Mouse (Mus musculus): Measurements from ENCODE around the gene Igf2bp3. TPM values are rescaled to one million over a fixed set of nuclear protein-coding genes. Genes with fewer than 3 reads are reported as not detected.
A peak's percentile ranks its signal among the peaks of the same experiment; 100 is the strongest.

The Igf2bp3 gene
- polyA plus RNA-seq, 1 experiment from 2014 or later: 30.6 TPM

GRCm38 (mm10) chr6:49215748-49216585, 1.2 kb upstream of the Igf2bp3 start:
- under 1% methylated on average over 14 of the region's 14 CpGs for WGBS
- Histone ChIP-seq H3K9ac (ENCODE audit: low read length) (peak overlapping the region; percentile 98), H3K4me1 (ENCODE audit: control insufficient read depth, insufficient read depth, low read length) (peaks cover 13% of the 10 kb centered on the region), H3K9me3 (replicated peaks; ENCODE audit: control insufficient read depth, low read length) (no peaks in the 10 kb centered on the region), H3K27ac (ENCODE audit: low read depth, low read length) (peak overlapping the region; percentile 98), H3K27me3 (replicated peaks; ENCODE audit: control insufficient read depth, insufficient read depth, low read length) (no peaks in the 10 kb centered on the region), H3K4me3 (ENCODE audit: low read depth, low read length) (peak overlapping the region; percentile 97), H3K4me2 (ENCODE audit: low read length) (peak overlapping the region; percentile 95), H3K36me3 (ENCODE audit: control insufficient read depth, insufficient read depth, low read length) (no peaks in the 10 kb centered on the region)
- ATAC-seq (peak; percentile 13; the same call in 1 of the 2 replicates), DNase-seq (ENCODE audit: low spot score) (no peak)

DNA sequence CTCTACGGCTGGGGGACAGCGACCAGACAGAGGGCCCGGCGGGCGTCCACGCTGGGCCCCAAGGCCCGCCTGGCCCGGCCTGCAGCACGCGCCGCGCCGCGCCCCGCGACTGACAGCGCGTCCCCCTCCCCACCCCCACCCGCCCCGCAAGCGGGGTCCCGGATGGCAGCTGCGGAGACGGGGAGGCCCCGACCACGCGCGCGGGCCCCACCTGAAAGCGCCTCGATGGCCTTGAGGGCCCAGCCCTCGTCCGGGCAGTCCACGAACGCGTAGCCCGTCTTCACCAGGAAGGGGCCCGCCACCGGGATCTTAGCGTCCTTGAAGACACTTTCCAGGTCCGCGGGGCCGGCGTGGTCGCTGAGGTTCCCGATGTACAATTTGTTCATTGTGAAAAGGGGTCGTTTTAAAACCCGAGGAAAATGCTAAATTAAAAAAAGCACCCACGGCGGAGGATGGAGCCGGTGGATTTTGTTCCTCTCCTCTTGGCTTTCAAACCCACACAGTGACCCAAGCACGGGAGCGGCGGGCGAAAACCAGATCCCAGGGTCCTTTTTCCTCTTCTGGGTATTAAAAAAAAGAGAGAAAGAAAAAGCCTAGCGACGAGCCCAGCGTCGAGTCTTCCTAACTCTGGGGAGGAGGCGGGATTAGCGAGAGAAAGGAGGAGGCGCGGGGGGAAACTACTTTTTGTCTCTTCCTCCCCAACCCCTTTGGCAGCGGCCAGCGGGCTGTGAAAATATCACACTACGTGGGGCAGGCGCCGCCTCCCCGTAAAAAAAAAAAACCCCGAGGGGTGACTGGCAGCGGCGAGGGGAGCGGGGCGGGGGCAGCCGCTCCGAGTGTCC, 450 bp downstream of the Igf2bp3 start:
- peak overlapping the region; percentile 97 for H3K4me3 ChIP-seq (ENCODE audit: low read depth, low read length)
- WGBS: under 1% methylated on average over 69 of the region's 76 CpGs
- no peaks in the 10 kb centered on the region for H3K27me3 ChIP-seq (replicated peaks; ENCODE audit: control insufficient read depth, insufficient read depth, low read length)
- peak overlapping the region; percentile 98 for H3K9ac ChIP-seq (ENCODE audit: low read length)
- no peaks in the 10 kb centered on the region for H3K36me3 ChIP-seq (ENCODE audit: control insufficient read depth, insufficient read depth, low read length)
- H3K9me3 ChIP-seq (replicated peaks; ENCODE audit: control insufficient read depth, low read length): no peaks in the 10 kb centered on the region
- peak overlapping the region; percentile 98 for H3K27ac ChIP-seq (ENCODE audit: low read depth, low read length)
- peaks cover 23% of the 10 kb centered on the region for H3K4me1 ChIP-seq (ENCODE audit: control insufficient read depth, insufficient read depth, low read length)
- ATAC-seq (peak; percentile 15), DNase-seq (ENCODE audit: low spot score) (peak; percentile 97)
- peak overlapping the region; percentile 95 for H3K4me2 ChIP-seq (ENCODE audit: low read length)

DNA sequence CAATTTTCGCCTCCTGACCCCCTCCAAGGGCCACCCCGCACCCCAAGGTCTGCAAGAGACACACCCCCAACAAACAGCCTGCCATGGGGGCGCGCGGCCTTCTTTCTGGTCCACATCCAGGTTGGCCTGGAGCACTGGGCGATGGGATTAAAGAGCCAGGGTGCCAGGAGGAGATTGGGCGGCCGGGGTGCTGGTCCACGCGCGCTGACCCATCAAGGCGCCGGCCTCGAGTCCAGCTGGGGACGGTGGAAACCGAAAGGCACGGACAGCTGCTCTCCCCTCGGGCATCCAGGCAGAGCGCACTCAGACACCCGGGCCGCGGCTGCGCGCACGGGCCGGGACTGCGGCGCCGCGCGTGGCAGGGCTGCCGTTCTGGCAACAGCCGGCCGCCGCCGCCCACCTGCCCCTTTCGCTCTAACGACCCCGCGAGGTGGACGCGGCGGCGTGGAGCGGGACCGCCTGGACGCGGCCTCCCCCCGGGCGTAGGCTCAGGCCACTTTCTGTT, 1.1 kb downstream of the Igf2bp3 start:
- Histone ChIP-seq H3K27me3 (replicated peaks; ENCODE audit: control insufficient read depth, insufficient read depth, low read length) (no peaks in the 10 kb centered on the region), H3K9me3 (replicated peaks; ENCODE audit: control insufficient read depth, low read length) (no peaks in the 10 kb centered on the region), H3K9ac (ENCODE audit: low read length) (peak overlapping the region; percentile 98), H3K27ac (ENCODE audit: low read depth, low read length) (peak overlapping the region; percentile 98), H3K4me1 (ENCODE audit: control insufficient read depth, insufficient read depth, low read length) (peaks cover 23% of the 10 kb centered on the region), H3K4me2 (ENCODE audit: low read length) (peak overlapping the region; percentile 95), H3K36me3 (ENCODE audit: control insufficient read depth, insufficient read depth, low read length) (peaks cover 4% of the 10 kb centered on the region; the same call in 1 of the 2 replicates), H3K4me3 (ENCODE audit: low read depth, low read length) (peak overlapping the region; percentile 97)
- DNase-seq (ENCODE audit: low spot score): peak; percentile 46
- no peak for ATAC-seq
- WGBS: 1% methylated on average over 22 of the region's 50 CpGs

- H3K27ac ChIP-seq (ENCODE audit: low read depth, low read length): peak overlapping the region; percentile 98
- ATAC-seq: no peak
- WGBS: 2% methylated on average over 20 of the region's 20 CpGs
- peaks cover 7% of the 10 kb centered on the region; the same call in 1 of the 2 replicates for H3K36me3 ChIP-seq (ENCODE audit: control insufficient read depth, insufficient read depth, low read length)
- no peak for DNase-seq (ENCODE audit: low spot score)
- H3K27me3 ChIP-seq (replicated peaks; ENCODE audit: control insufficient read depth, insufficient read depth, low read length): no peaks in the 10 kb centered on the region
- H3K9me3 ChIP-seq (replicated peaks; ENCODE audit: control insufficient read depth, low read length): no peaks in the 10 kb centered on the region
- H3K4me2 ChIP-seq (ENCODE audit: low read length): peak overlapping the region; percentile 95
- peak overlapping the region; percentile 97 for H3K4me3 ChIP-seq (ENCODE audit: low read depth, low read length)
- peak overlapping the region; percentile 98 for H3K9ac ChIP-seq (ENCODE audit: low read length)
- peaks cover 26% of the 10 kb centered on the region for H3K4me1 ChIP-seq (ENCODE audit: control insufficient read depth, insufficient read depth, low read length)
Observed at GRCm38 (mm10) chr6:49212931-49213580, 1.7 kb downstream of the Igf2bp3 start.

- Histone ChIP-seq H3K27me3 (replicated peaks; ENCODE audit: control insufficient read depth, insufficient read depth, low read length) (no peaks in the 10 kb centered on the region), H3K4me2 (ENCODE audit: low read length) (peak overlapping the region; percentile 95), H3K9ac (ENCODE audit: low read length) (peak overlapping the region; percentile 29; the same call in 1 of the 2 replicates), H3K4me3 (ENCODE audit: low read depth, low read length) (peak overlapping the region; percentile 97; the same call in 1 of the 2 replicates), H3K27ac (ENCODE audit: low read depth, low read length) (0 out of 2 replicates have a peak overlapping the region, but pooled peaks have one; percentile 33), H3K4me1 (ENCODE audit: control insufficient read depth, insufficient read depth, low read length) (peaks cover 26% of the 10 kb centered on the region), H3K36me3 (ENCODE audit: control insufficient read depth, insufficient read depth, low read length) (peaks cover 7% of the 10 kb centered on the region; the same call in 1 of the 2 replicates), H3K9me3 (replicated peaks; ENCODE audit: control insufficient read depth, low read length) (no peaks in the 10 kb centered on the region)
- DNase-seq (ENCODE audit: low spot score) (no peak), ATAC-seq (no peak)
- 4% methylated on average over 3 of the region's 4 CpGs for WGBS
Observed at GRCm38 (mm10) chr6:49212141-49212540, 2.6 kb downstream of the Igf2bp3 start.

DNA sequence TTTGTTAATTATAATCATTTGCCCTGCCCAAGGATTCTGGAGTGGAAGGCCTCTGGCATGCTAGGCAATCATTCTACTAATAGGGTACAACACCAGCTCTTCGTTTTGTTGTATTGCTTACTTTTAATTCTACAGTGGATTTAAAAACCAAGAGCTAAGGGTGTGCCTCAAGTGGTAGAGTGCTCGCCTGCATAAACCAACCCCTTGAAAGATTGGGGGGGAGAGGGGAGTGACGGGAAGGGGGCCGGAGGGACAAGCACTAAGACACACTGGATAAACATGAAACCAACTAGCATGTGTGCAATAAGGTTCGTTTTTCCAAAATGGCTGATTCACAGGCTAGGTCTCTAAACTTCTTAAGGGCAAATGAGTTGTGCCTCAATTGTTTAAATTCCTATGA, 3.2 kb downstream of the Igf2bp3 start:
- ATAC-seq: no peak
- peaks cover 26% of the 10 kb centered on the region for H3K4me1 ChIP-seq (ENCODE audit: control insufficient read depth, insufficient read depth, low read length)
- no peak for DNase-seq (ENCODE audit: low spot score)
- 3% methylated on average over 5 of the region's 5 CpGs for WGBS
- no peaks in the 10 kb centered on the region for H3K9me3 ChIP-seq (replicated peaks; ENCODE audit: control insufficient read depth, low read length)
- no peak overlapping the region for H3K9ac ChIP-seq (ENCODE audit: low read length)
- H3K27me3 ChIP-seq (replicated peaks; ENCODE audit: control insufficient read depth, insufficient read depth, low read length): no peaks in the 10 kb centered on the region
- H3K4me3 ChIP-seq (ENCODE audit: low read depth, low read length): peak overlapping the region; percentile 12
- no peak overlapping the region for H3K27ac ChIP-seq (ENCODE audit: low read depth, low read length)
- H3K4me2 ChIP-seq (ENCODE audit: low read length): peak overlapping the region; percentile 95
- peaks cover 8% of the 10 kb centered on the region for H3K36me3 ChIP-seq (ENCODE audit: control insufficient read depth, insufficient read depth, low read length)

- WGBS: 6% methylated on average over 14 of the region's 14 CpGs
- H3K9me3 ChIP-seq (replicated peaks; ENCODE audit: control insufficient read depth, low read length): no peaks in the 10 kb centered on the region
- H3K4me1 ChIP-seq (ENCODE audit: control insufficient read depth, insufficient read depth, low read length): peaks cover 26% of the 10 kb centered on the region
- peak overlapping the region; percentile 95 for H3K4me2 ChIP-seq (ENCODE audit: low read length)
- ATAC-seq (no peak), DNase-seq (ENCODE audit: low spot score) (peak; percentile 46)
- H3K4me3 ChIP-seq (ENCODE audit: low read depth, low read length): peak overlapping the region; percentile 21
- no peak overlapping the region for H3K27ac ChIP-seq (ENCODE audit: low read depth, low read length)
- peaks cover 18% of the 10 kb centered on the region for H3K36me3 ChIP-seq (ENCODE audit: control insufficient read depth, insufficient read depth, low read length)
- H3K27me3 ChIP-seq (replicated peaks; ENCODE audit: control insufficient read depth, insufficient read depth, low read length): no peaks in the 10 kb centered on the region
- peak overlapping the region; percentile 35; the same call in 1 of the 2 replicates for H3K9ac ChIP-seq (ENCODE audit: low read length)
Observed at GRCm38 (mm10) chr6:49209881-49210854, 4.6 kb downstream of the Igf2bp3 start.
